Mouse (Mus musculus) yolk sac, embryonic 10.5 days (tissue): ENCODE results near the gene Hmx3.

Experiments
- DNase-seq: peaks from one replicate; pipeline ENCODE4 v3.0.0-alpha.2; 2017; ENCODE audit warnings: low spot score

Hmx3 gene

DNA sequence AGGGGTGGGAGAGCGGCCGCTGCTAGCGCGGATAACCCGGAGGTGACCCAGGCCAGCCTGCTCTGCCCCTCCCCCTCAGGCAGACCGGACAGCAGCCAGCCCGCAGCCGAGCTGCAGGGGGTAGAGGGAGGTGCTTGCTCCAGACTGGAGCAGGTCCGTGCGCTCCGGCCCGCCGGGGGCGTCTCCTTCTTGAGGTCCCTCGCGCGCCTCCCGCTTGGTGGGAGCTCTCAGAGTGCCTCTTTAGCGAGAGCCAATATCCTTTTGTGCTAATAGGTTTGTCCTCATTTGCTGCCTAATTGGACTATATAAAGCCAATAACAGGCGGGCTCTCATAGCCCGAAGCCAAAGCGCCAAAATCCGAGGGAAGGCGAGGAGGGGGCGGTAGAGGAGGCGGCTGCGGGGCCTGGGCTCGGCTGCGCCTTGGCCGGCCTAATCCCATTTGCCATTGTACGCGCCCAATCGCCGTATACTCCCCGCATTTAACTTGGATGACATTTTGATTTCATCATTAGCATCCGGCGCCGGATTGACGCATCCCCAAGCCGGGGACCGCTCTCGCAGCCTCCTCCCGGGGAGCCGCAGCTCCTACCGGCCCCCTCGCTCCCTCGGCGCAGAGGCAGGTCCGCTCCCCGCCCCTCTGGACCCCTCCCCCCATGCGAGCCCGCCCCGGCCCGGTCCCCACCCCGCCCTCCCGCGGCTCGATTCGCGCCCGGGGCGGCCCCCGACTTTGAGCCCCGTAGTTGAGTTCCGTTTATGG is at the start of gene Hmx3:
Gene Hmx3 (plus strand): TSS at position 753 of the 757 bp plus-strand sequence.
- DNase-seq, result peak; percentile 47

DNA sequence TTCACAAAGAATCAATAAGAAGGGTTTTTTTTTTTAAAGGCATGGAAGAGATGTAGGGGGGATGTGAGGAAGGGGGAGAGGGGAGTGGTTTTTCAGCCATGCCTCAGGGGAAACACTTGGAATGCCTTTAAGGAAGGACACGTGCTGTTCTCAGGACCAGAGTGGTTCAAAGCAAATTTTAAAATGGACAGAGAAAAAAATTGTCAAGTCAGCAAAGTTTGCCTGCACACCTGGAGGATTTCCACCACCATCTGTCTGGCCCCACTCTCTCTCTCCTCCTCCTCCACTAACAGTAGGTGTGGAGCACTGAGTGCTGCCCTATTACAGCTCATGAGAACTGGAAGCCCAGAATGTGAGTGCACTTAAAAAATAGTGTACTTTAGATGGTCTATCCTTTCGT is 38.9 kb upstream of the Hmx3 start:
- no peak for DNase-seq

- DNase-seq, result peak; percentile 56
These were observed 2.7 kb upstream of the Hmx3 start for GRCm38 (mm10) chr7:131539979-131540378.

GRCm38 (mm10) chr7:131541184-131542114 is 1.2 kb upstream of the Hmx3 start:
- DNase-seq, result no peak

GRCm38 (mm10) chr7:131542872-131543622 is 380 bp downstream of the Hmx3 start:
- no peak for DNase-seq

- DNase-seq, result no peak
These were observed 1.2 kb downstream of the Hmx3 start for GRCm38 (mm10) chr7:131543623-131544481.

DNA sequence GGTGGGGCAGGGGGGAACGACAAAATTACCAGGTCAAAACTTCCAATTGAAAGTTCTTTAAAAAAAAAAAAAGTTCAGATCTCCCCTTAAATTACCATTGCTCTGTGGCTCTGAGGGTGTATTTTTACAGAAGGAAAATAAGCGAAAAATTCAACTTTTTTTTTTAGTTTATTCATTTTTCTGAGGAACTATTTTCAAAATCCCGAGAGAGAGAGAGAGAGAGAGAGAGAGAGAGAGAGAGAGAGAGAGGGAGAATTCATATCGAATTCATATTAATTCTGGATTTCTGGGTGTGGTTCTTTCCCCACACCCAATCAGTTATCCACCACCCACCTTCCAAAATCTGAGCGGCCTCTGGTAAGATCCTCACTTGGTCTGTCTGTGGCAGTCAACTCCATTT is 2.2 kb downstream of the Hmx3 start:
- no peak for DNase-seq

GRCm38 (mm10) chr7:131545701-131546385 is 3.2 kb downstream of the Hmx3 start:
- no peak for DNase-seq

GRCm38 (mm10) chr7:131546423-131546822 is 3.8 kb downstream of the Hmx3 start:
- DNase-seq, result no peak

DNA sequence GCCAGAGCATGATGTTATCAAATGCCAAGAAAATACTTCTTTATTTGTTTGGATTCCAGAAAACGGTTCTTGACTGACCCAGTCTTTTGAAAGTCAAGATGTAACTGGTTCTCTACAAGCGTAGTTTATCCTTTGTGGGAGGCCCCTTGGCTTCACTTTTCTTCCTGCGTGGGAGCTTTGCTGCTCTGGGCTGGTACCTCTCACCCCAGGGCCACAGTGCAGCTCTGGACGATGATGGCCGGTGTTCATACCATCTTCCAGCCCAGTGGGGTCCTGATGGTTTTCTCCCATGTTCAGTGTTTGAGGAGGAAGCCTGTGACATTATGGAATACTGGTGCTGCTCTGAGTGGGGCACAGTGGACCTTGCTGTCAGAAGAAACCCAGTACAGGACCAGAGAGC is 4.8 kb downstream of the Hmx3 start:
- DNase-seq, result no peak

- no peak for DNase-seq
These were observed 5.8 kb downstream of the Hmx3 start, which contains the start of gene Hmx2 for GRCm38 (mm10) chr7:131548473-131548872. TSS of gene Hmx2 (plus strand) at chr7:131548773.

GRCm38 (mm10) chr7:131551471-131551870 is 8.8 kb downstream of the Hmx3 start:
- no peak for DNase-seq

- DNase-seq, result no peak
These were observed 9.5 kb downstream of the Hmx3 start for GRCm38 (mm10) chr7:131551931-131552741.

GRCm38 (mm10) chr7:131552781-131553180 is 10.1 kb downstream of the Hmx3 start:
- no peak for DNase-seq

GRCm38 (mm10) chr7:131553771-131554175 is 11.1 kb downstream of the Hmx3 start:
- no peak for DNase-seq

- DNase-seq, result no peak
These were observed 11.9 kb downstream of the Hmx3 start for GRCm38 (mm10) chr7:131554341-131555180.

GRCm38 (mm10) chr7:131555301-131556081 is 12.8 kb downstream of the Hmx3 start:
- peak; percentile 44 for DNase-seq

DNA sequence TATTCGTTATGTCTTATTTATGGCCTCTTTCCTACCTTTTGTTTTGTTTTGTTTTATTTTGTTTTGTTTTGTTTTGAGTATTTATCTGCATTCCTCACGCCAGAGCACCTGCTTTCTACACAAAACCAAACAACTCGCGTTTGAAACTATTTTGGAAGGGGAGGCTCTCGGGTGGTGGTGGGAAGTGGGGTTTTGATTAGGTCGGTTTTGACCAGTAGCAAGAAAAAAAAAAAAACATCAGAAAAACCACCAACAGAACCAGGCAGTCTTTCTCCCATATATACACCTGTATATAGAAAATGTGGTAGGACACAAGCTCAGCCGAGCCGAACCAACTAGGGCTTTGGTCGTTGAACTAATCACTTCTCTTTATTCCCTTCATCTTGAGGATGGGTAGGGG is 13.4 kb downstream of the Hmx3 start:
- no peak for DNase-seq
